Mouse (Mus musculus) liver, embryonic 14.5 days (tissue): ENCODE measurements around the gene Rassf8. TPM values are rescaled to one million over a fixed set of nuclear protein-coding genes. Genes with fewer than 3 reads are reported as not detected.

ENCODE experiments used
- ATAC-seq: fragments of 200-750 bp; cut with Nextera tagmentation; 2 replicates; pipeline ENCODE4 v1.8.0; 2017; ENCODE audit warnings: moderate number of reproducible peaks, mild to moderate bottlenecking, moderate library complexity; ENCODE audit not compliant: insufficient read depth
- DNase-seq, 3 experiments: peaks; one replicate each; pipeline ENCODE4 v3.0.0-alpha.2; 2012 to 2013; ENCODE audit warnings: low read depth in 3 of 3, low spot score in 3 of 3
- H3K27ac ChIP-seq: fragments of 300-500 bp; sonication (generic); 2 replicates; pipeline ENCODE4 v1.5.1; 2014; ENCODE audit warnings: moderate library complexity, mild to moderate bottlenecking, control low read depth, inconsistent platforms
- H3K27me3 ChIP-seq: fragments of 300-500 bp; sonication (generic); 2 replicates; pipeline ENCODE4 v1.6.1; 2014; ENCODE audit warnings: mild to moderate bottlenecking, low read length, moderate library complexity; ENCODE audit not compliant: control insufficient read depth, insufficient read depth
- H3K36me3 ChIP-seq: fragments of 300-500 bp; sonication (generic); replicated peaks from 2 replicates; pipeline ENCODE4 v1.6.1; 2014; ENCODE audit warnings: low read depth; ENCODE audit not compliant: control insufficient read depth, insufficient read depth
- H3K4me1 ChIP-seq, 2 experiments: fragments of 200-500 bp in 1 of 2; fragments of 300-500 bp in 1 of 2; sonication (generic) in 1 of 2; replicated peaks; 2 replicates each; pipeline ENCODE4 v1.6.1; 2012 to 2014; ENCODE audit warnings: antibody characterized with exemption in 1 of 2, inconsistent platforms in 1 of 2, low read length in 1 of 2; ENCODE audit not compliant: control insufficient read depth in 2 of 2, insufficient read depth in 2 of 2
- H3K4me2 ChIP-seq: fragments of 300-500 bp; sonication (generic); 2 replicates; pipeline ENCODE4 v1.6.1; 2014; ENCODE audit warnings: low read depth, mild to moderate bottlenecking, control low read depth, moderate library complexity
- H3K4me3 ChIP-seq, 2 experiments: fragments of 200-500 bp in 1 of 2; fragments of 300-500 bp in 1 of 2; sonication (generic) in 1 of 2; 2 replicates each; pipeline ENCODE4 v1.5.1; 2012 to 2014; ENCODE audit warnings: low read depth in 2 of 2, low read length in 2 of 2, mild to moderate bottlenecking in 2 of 2, control low read depth in 1 of 2, inconsistent platforms in 1 of 2, moderate library complexity in 1 of 2; ENCODE audit not compliant: insufficient read depth in 1 of 2
- H3K9ac ChIP-seq: fragments of 300-500 bp; sonication (generic); replicated peaks from 2 replicates; pipeline ENCODE4 v1.6.1; 2014; ENCODE audit warnings: mild to moderate bottlenecking, control low read depth, moderate library complexity
- H3K9me3 ChIP-seq: fragments of 300-500 bp; sonication (generic); 2 replicates; pipeline ENCODE4 v1.6.1; 2016; ENCODE audit warnings: low read length, mixed read lengths; ENCODE audit not compliant: control insufficient read depth
- CTCF ChIP-seq: IDR thresholded peaks from 2 replicates; pipeline ENCODE4 v1.5.1; 2016; ENCODE audit warnings: antibody characterized with exemption, low read depth, control low read depth
- EP300 ChIP-seq: IDR thresholded peaks from 2 replicates; pipeline ENCODE4 v1.6.1; 2016; ENCODE audit warnings: antibody characterized with exemption, low read depth
- WGBS: fragments of 180-500 bp; shearing (Covaris S2); extraction: QIAGEN DNeasy Blood & Tissue Kit; methylation state at CpG from one replicate; pipeline ENCODE4 v1.1.7; 2014; ENCODE audit not compliant: insufficient replicate concordance; 5-methylcytosine and 5-hydroxymethylcytosine counted together
- polyA plus RNA-seq, 2 experiments: library from polyadenylated mRNA; depleted of rRNA in 1 of 2; stranded (reverse) in 1 of 2; unstranded in 1 of 2; fragments of >200 nt; fragmentation: Nextera tagmentation in 1 of 2; extraction: Ambion mirVana in 1 of 2; gene quantifications; 2 replicates each; pipeline versions ENCODE4 v1.2.1 to v1.2.3; 2012 to 2014

Gene Rassf8
- polyA plus RNA-seq, 2 experiments = 1.4 to 3.1 TPM

DNA sequence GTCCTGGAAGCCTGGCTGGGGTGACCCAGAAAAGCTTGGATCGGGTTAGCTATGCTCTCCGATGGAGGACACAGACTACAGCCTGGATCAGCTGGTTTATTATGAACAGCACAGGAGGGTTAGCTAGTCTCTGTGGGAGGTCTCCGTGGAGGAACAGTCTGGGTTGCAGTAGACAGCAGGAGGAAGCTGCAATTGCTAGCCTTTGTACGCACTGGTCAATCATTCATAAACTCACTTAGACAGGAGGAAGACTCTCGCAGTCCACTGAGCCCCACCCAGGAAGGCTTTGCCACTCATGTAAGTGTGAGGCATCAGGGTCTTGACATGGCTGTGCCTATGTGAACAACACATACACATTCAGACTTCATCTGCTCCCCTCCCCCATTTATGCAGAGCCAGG is 35.2 kb upstream of the Rassf8 start:
- TF ChIP-seq CTCF (no peak), EP300 (no peak)
- ATAC-seq (no peak), DNase-seq (no peak)
- no peaks in the 10 kb centered on the region for H3K27me3 ChIP-seq
- WGBS = 58% methylated on average over 5 of the region's 5 CpGs
- no peaks in the 10 kb centered on the region for H3K4me1 ChIP-seq
- no peak overlapping the region for H3K9ac ChIP-seq
- H3K4me2 ChIP-seq = no peak overlapping the region
- H3K36me3 ChIP-seq = no peaks in the 10 kb centered on the region
- no peaks in the 10 kb centered on the region for H3K9me3 ChIP-seq
- no peak overlapping the region for H3K27ac ChIP-seq
- H3K4me3 ChIP-seq = no peak overlapping the region

DNA sequence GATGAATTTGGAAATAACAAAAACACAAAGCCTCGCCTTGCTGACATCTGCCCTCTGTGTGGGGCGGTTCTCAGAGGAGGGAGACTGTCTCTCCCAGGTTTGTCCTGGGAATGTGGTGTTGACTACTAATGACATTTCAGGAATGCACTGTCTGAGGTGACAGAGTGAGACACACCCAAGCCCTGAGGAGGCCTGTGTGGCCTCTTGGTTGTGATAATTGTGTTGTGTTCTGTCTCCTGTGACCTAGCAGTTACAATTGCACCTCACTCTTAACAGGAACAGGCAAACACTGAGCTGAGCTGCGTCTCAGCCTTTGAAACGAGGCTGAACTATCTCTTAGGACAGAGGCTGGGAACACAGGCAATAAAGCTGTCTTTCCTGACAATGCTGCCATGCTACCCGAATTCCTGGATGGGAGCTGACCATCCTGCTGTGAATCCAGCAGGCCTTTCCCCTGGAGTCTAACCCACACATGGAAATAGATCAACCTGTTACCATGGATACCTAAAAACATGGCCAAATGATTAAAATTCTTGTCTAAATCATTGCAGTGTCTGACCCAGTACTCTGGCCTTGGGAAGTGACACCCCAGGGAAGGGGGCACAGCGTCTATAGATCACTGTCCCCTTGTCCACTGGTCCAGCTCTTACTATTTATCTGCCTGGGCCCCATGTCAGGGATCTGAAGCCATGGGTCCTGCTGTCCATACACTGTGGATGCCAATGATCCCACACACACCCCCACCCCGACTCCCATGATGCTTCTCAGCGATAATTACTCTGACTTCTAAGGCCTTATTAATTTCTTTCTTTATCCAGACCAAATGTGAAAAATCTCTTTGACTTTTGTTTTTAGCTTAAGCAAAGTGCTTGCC is 33.1 kb upstream of the Rassf8 start:
- no peak overlapping the region for H3K27ac ChIP-seq
- WGBS = 49% methylated on average over 8 of the region's 8 CpGs
- no peaks in the 10 kb centered on the region for H3K27me3 ChIP-seq
- H3K4me3 ChIP-seq = no peak overlapping the region
- H3K36me3 ChIP-seq = no peaks in the 10 kb centered on the region
- TF ChIP-seq CTCF (no peak), EP300 (no peak)
- DNase-seq (no peak), ATAC-seq (no peak)
- no peaks in the 10 kb centered on the region for H3K4me1 ChIP-seq
- no peaks in the 10 kb centered on the region for H3K9me3 ChIP-seq
- H3K9ac ChIP-seq = no peak overlapping the region
- H3K4me2 ChIP-seq = no peak overlapping the region

DNA sequence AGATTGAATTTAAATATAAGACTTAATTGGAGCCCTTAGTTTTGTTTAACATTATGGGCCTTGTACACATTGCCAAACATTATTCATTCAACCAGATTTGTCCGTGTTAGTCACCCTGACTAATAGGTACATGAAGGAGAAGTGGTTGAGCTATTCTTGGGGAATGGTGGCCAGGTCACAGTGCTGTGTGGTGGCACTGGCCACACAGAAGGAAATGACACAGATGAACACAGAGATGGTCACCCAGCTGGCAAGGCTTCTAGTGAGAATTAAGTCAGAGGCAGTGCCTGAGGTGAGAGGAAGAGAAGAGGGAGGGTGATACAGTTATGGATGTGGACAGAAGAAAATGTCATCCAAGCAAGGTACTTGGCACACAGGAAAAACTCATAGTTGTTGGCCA is 32.4 kb upstream of the Rassf8 start:
- Histone ChIP-seq H3K9ac (no peak overlapping the region), H3K27me3 (no peaks in the 10 kb centered on the region), H3K36me3 (no peaks in the 10 kb centered on the region), H3K4me1 (no peaks in the 10 kb centered on the region), H3K4me3 (no peak overlapping the region), H3K27ac (no peak overlapping the region), H3K9me3 (no peaks in the 10 kb centered on the region), H3K4me2 (no peak overlapping the region)
- no peak for ATAC-seq
- 46% methylated on average over 1 of the region's 1 CpGs for WGBS
- TF ChIP-seq CTCF (no peak), EP300 (no peak)
- no peak for DNase-seq

DNA sequence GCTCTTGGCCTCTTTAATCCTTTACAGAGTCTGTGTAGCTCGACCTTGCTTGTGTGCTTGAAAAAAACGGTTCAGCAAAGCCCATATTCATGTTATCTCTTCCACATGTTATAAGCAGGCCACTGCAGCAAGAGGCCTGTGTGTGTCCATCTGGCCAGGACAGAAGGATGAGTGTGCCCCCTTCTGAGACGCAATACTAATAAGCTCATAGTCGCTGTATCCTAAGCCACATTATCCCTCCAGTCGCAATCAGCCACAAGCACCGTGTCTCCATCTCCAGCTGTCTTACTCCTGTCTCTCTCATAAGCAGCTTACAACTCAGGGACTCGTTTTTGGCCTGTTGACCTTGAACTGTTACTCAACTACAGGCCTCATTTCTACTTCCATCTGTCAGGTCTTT is 24.0 kb upstream of the Rassf8 start:
- no peak for DNase-seq
- H3K4me1 ChIP-seq = no peaks in the 10 kb centered on the region

DNA sequence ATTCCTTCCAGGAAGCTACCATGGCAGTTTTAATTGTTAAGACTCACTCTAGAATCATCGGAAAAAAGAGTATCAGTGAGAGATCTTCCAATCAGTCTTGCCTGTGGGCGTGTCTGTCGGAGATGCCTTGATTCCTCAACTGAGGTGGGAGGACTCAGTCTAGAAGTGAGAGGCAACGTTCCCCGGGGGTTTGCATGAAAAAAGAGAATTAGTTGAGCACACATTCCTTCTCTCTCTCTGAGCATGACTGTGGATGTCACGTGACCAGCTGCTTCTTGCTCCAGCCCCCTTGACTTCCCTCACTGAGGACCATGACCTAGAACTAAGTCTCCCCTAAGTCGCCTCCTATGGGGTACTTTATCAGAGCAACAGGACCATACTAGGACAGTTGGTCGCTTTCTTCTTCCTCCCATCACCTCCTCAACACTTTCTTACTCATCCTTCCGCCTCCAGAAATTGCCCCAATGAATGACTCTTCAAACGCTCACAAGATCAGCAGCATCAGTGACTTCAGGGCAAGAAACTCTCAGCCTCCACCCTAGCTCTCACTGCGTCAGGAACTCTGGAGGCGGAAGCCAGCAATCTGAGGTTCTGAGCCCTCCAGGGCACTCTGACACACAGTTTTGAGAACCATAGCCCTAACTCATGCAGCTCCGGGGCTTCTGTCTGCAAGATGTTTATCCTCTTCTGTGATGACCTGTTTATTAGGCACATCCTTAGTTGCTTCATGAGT is 23.3 kb upstream of the Rassf8 start:
- H3K36me3 ChIP-seq = no peaks in the 10 kb centered on the region
- H3K9ac ChIP-seq = no peak overlapping the region
- H3K4me3 ChIP-seq = no peak overlapping the region
- ATAC-seq (no peak), DNase-seq (no peak)
- H3K4me1 ChIP-seq = no peaks in the 10 kb centered on the region
- H3K27me3 ChIP-seq = no peaks in the 10 kb centered on the region
- H3K9me3 ChIP-seq = no peaks in the 10 kb centered on the region
- no peak for TF ChIP-seq EP300
- TF ChIP-seq CTCF = no peak
- 62% methylated on average over 13 of the region's 13 CpGs for WGBS
- no peak overlapping the region for H3K4me2 ChIP-seq
- no peak overlapping the region for H3K27ac ChIP-seq

More for the DNA sequence above, 24.0 kb upstream of the Rassf8 start:
- no peak for ATAC-seq
- no peaks in the 10 kb centered on the region for H3K9me3 ChIP-seq
- H3K27ac ChIP-seq = no peak overlapping the region
- H3K36me3 ChIP-seq = no peaks in the 10 kb centered on the region
- TF ChIP-seq EP300 = no peak
- no peak for TF ChIP-seq CTCF
- H3K4me2 ChIP-seq = no peak overlapping the region
- H3K4me3 ChIP-seq = no peak overlapping the region
- no peak overlapping the region for H3K9ac ChIP-seq
- no peaks in the 10 kb centered on the region for H3K27me3 ChIP-seq
- 52% methylated on average over 7 of the region's 7 CpGs for WGBS
